21 mouse cellular contexts compared by ENCODE assay signal in the genomic region with DNA sequence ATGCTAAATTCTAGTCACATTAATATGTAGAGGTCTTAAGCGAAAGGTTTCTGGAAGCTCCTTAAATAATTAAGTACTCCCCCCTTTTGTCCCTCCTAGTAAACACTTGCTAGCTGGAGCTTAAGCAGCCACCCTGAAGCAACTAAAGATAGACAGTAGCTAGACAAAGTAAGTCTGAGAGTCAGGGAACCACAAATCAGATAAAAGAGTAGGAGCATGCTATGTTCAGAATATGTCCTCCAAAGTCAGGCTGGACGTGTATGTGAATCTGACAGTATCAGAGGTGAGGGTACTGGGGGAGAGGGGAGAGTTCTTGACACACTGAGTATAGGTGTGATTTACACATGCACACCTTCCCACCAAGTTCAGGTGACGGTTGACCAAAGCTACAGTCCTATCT.
"Had no signal": no experiment of that assay in that cellular context is flagged by ENCODE, and none has a peak within 500 bp of the region (broad histone marks: within the 10 kb centered on the region; RNA-seq: fewer than 3 reads in every experiment).

No protein-coding gene starts in this region.

- DNase-seq: kidney, adult 2 months; kidney, postnatal 25 days; layer of hippocampus, adult 9-11 months; liver; lung, postnatal 10 days; right cerebral cortex, postnatal 25 days; spleen, adult 18-20 months; thymus, adult 2 months; thymus, postnatal 14 days; thymus, postnatal 4 days had no signal

- H3K9me3 ChIP-seq: limb, embryonic 10.5 days; limb, embryonic 13.5 days; liver, embryonic 12.5 days; liver, embryonic 15.5 days; lung, embryonic 15.5 days; midbrain, embryonic 13.5 days; neural tube, embryonic 13.5 days; stomach, embryonic 15.5 days had no signal

- H3K27me3 ChIP-seq: limb, embryonic 13.5 days; liver, embryonic 12.5 days; liver, embryonic 15.5 days; lung, embryonic 15.5 days; midbrain, embryonic 13.5 days; neural tube, embryonic 13.5 days; stomach, embryonic 15.5 days had no signal

- ATAC-seq: liver, embryonic 12.5 days; midbrain, embryonic 16.5 days had no signal

- H3K36me3 ChIP-seq: liver, embryonic 15.5 days; lung, embryonic 15.5 days; midbrain, embryonic 13.5 days; neural tube, embryonic 13.5 days; stomach, embryonic 15.5 days had no signal

- H3K9ac ChIP-seq: limb, embryonic 13.5 days; liver, embryonic 12.5 days; liver, embryonic 15.5 days; lung, embryonic 15.5 days; midbrain, embryonic 13.5 days; neural tube, embryonic 13.5 days; stomach, embryonic 15.5 days had no signal

- H3K27ac ChIP-seq: kidney, postnatal 0 days; layer of hippocampus, adult 2 months; limb, embryonic 13.5 days; liver, embryonic 12.5 days; liver, embryonic 15.5 days; lung, embryonic 15.5 days; stomach, embryonic 15.5 days had no signal

- H3K4me2 ChIP-seq: limb, embryonic 13.5 days; liver, embryonic 12.5 days; liver, embryonic 15.5 days; lung, embryonic 15.5 days; midbrain, embryonic 13.5 days; neural tube, embryonic 13.5 days; stomach, embryonic 15.5 days had no signal

- H3K4me3 ChIP-seq: layer of hippocampus, adult 2 months; limb, embryonic 10.5 days; limb, embryonic 13.5 days; liver, embryonic 12.5 days; liver, embryonic 15.5 days; lung, embryonic 15.5 days; midbrain, embryonic 13.5 days; neural tube, embryonic 13.5 days; stomach, embryonic 15.5 days had no signal
